Mouse (Mus musculus): ENCODE measurements around the gene Map3k11. TPM values are rescaled to one million over a fixed set of nuclear protein-coding genes. Genes with fewer than 3 reads are reported as not detected.
"Not testable (repeated sequence)": the region's sequence is repeated elsewhere in the genome, so short reads cannot be mapped to it uniquely, and the experiment has no call there.

The Map3k11 gene
- polyA plus RNA-seq, 1 experiment, result 9.3 TPM

DNA sequence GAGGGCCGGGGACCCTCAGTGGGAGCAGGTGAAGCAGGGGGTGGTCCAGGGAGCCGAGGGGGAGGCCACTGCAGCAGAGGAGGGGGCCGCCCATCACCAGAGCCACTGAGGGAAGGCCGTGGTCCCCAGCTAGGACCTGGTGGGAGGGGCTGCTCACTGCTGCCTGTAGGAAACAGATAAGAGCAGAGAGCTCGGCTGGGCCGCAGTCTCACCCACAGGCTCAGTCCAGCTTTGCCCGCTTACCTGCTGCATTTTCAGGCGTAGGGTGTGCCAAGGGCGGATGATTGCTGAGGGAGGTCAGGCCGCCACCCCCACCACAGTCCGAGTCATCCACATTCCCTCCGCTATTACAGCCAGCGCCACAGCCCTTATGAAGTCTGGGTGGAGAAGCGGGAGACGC is 23.1 kb upstream of the Map3k11 start:
- TF ChIP-seq POLR2A (IDR thresholded peaks at IDR 0.05; ENCODE audit: low read depth, low read length) (no peak), CTCF (IDR thresholded peaks at IDR 0.05; ENCODE audit: borderline replicate concordance, insufficient read depth, low read length) (no peak)
- no peak overlapping the region for H3K4me3 ChIP-seq (ENCODE audit: insufficient read depth, low read length)
- no peak overlapping the region for H3K27ac ChIP-seq (ENCODE audit: insufficient read depth, low read length)
- peaks cover 11% of the 10 kb centered on the region; the same call in 1 of the 2 replicates for H3K4me1 ChIP-seq (ENCODE audit: control insufficient read depth, insufficient read depth, low read length)

DNA sequence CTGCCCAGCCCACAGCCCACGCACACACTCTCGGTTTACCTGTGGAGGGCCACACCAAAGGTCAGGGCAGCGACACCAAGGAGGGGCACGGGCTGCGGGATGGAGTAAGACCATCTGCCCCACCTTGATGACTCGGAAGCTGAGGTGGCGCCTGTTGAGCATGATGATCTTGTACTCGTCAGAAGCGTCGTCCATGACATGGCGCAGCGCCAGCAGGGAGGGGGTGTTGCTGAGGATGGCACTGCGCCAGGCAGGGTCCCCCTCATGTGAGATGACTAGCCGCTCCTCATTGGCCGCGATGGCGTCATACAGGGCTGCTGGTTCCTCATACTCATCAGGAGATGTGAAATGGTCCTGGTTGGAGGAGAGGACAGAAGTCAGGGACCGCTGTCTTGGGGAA is 22.2 kb upstream of the Map3k11 start:
- Histone ChIP-seq H3K4me1 (ENCODE audit: control insufficient read depth, insufficient read depth, low read length) (peaks cover 9% of the 10 kb centered on the region; the same call in 1 of the 2 replicates), H3K27ac (ENCODE audit: insufficient read depth, low read length) (no peak overlapping the region), H3K4me3 (ENCODE audit: insufficient read depth, low read length) (no peak overlapping the region)
- TF ChIP-seq POLR2A (IDR thresholded peaks at IDR 0.05; ENCODE audit: low read depth, low read length) (no peak), CTCF (IDR thresholded peaks at IDR 0.05; ENCODE audit: borderline replicate concordance, insufficient read depth, low read length) (no peak)

DNA sequence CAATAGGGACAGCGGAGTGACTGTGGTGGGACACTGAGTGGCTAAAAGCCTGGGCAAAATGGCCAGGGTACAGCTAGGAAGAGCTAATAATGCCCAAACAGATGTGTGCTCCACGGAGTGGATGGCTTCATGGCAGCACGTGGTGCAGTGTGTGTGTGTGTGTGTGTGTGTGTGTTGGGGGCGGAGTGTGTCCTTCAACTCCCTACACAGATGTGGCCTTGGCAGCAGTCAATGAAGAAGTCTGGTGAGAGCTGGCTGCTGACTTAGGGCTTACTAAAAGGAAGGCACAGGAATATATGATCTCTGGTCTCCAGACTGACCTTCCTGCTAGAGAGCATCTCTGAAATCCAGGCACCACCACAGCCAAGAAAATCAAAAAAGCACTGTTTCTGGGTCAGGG is 20.2 kb upstream of the Map3k11 start:
- H3K4me3 ChIP-seq (ENCODE audit: insufficient read depth, low read length), result no peak overlapping the region

DNA sequence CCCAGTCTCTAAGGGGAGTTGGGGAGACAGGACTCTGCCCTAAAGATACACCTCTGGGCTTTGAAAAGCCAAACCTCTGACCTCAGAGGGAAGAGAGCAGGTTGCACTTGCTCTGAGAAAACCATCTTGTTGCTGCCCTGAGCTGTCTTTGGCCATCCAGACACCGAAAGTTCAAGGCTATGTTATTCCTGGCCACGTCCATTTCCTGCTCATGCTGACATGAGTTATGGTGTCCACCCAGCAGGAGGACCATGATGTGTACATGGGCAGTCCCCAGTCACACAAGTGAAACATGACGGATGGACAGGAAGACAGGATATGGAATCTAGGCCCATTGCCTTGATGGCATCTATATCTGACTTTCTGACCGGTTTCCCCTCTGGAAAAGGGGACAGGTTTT is 8.1 kb upstream of the Map3k11 start:
- no peak for TF ChIP-seq POLR2A (IDR thresholded peaks at IDR 0.05; ENCODE audit: low read depth, low read length)
- TF ChIP-seq CTCF (IDR thresholded peaks at IDR 0.05; ENCODE audit: borderline replicate concordance, insufficient read depth, low read length), result no peak
- no peak overlapping the region for H3K27ac ChIP-seq (ENCODE audit: insufficient read depth, low read length)
- H3K4me1 ChIP-seq (ENCODE audit: control insufficient read depth, insufficient read depth, low read length), result no peaks in the 10 kb centered on the region
- H3K4me3 ChIP-seq (ENCODE audit: insufficient read depth, low read length), result no peak overlapping the region

More for the DNA sequence above, 20.2 kb upstream of the Map3k11 start:
- H3K27ac ChIP-seq (ENCODE audit: insufficient read depth, low read length), result no peak overlapping the region
- TF ChIP-seq CTCF (IDR thresholded peaks at IDR 0.05; ENCODE audit: borderline replicate concordance, insufficient read depth, low read length), result no peak
- TF ChIP-seq POLR2A (IDR thresholded peaks at IDR 0.05; ENCODE audit: low read depth, low read length), result no peak
- H3K4me1 ChIP-seq (ENCODE audit: control insufficient read depth, insufficient read depth, low read length), result 0 out of 2 replicates have a peak, but pooled peaks cover 2% of the 10 kb centered on the region

DNA sequence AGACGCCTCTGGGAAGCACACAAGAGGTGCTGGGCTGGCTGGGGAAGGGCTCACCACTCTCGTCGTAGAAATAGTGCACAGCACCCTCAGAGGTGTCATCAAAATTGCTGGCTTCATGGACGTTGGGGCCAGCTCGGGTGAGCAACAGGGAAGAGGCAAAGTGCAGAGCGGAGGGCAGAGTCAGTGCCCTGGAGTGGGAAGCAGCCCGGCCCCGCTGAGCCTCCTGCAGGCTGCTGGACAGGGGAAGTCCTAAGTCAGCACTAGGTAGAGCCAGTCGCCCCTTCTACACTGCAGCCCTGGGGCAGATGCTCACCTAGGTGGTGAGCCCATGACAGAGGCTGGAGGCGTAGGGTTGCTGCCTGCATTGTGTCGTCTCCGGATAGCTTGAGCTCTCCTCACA is 4.3 kb upstream of the Map3k11 start:
- H3K27ac ChIP-seq (ENCODE audit: insufficient read depth, low read length), result no peak overlapping the region
- H3K4me3 ChIP-seq (ENCODE audit: insufficient read depth, low read length), result no peak overlapping the region
- TF ChIP-seq POLR2A (IDR thresholded peaks at IDR 0.05; ENCODE audit: low read depth, low read length) (no peak), CTCF (IDR thresholded peaks at IDR 0.05; ENCODE audit: borderline replicate concordance, insufficient read depth, low read length) (no peak)
- H3K4me1 ChIP-seq (ENCODE audit: control insufficient read depth, insufficient read depth, low read length), result 0 out of 2 replicates have a peak, but pooled peaks cover 5% of the 10 kb centered on the region

DNA sequence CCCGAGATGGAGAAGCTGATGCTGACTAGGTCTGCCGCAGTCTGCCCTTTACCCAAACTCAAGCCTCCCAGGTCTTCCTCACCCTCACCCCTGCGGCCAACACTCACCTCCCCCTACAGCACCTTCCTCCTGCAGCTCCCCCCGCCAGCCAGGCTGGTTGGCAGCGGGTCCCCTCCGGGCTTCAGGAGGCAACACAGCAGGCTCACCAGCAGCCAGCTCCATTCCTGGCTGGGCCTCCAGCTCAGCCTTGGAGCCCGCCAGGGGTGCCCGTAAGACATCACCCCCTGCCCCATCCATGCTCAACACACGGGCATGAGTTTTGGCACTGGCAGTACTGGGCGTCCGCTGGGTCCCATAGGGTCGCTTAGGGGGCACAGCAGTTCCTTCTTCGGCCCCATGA is 3.6 kb upstream of the Map3k11 start:
- TF ChIP-seq CTCF (IDR thresholded peaks at IDR 0.05; ENCODE audit: borderline replicate concordance, insufficient read depth, low read length) (no peak), POLR2A (IDR thresholded peaks at IDR 0.05; ENCODE audit: low read depth, low read length) (no peak)
- no peak overlapping the region for H3K27ac ChIP-seq (ENCODE audit: insufficient read depth, low read length)
- no peak overlapping the region for H3K4me3 ChIP-seq (ENCODE audit: insufficient read depth, low read length)
- H3K4me1 ChIP-seq (ENCODE audit: control insufficient read depth, insufficient read depth, low read length), result 0 out of 2 replicates have a peak, but pooled peaks cover 5% of the 10 kb centered on the region

DNA sequence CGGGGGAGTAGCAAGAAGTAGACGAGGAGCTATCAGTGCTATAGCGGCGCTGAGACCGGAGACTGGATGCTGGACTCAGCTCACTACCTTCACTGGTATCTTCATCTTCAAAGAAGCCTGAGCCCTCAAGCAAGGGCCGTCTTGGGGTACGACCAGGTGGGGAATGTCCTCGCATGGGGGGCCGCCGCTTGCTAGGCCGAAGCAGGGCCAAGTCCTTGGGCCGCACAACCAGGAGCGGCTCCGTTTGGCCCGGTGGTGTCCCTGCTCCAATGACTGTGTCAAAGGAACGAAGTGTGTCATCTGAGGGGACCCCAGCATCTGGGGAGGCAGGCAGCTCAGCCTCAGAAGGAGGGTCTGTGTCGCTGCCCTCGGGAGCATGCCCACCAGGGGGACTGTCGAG is 3.1 kb upstream of the Map3k11 start:
- H3K27ac ChIP-seq (ENCODE audit: insufficient read depth, low read length), result no peak overlapping the region

DNA sequence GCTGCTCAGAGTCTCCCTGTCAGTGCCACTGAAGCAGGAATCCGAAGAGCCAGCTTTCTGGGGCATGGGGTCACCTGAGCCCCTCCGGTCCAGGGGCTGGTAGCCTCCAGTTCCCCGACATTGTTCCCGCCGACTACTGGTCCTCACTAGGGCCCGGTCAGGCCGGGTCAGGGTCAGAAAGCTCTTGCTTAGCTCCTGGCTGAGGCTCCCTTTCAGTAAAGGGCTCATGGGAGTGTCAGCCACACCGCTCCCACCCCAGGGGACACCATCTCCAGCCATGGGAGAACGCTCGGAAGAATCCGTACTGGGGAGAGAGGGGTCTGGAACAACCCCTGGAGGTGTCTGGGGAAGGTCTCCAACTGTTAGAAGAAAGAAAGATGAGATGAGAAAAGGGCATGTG is 2.7 kb upstream of the Map3k11 start:
- Histone ChIP-seq H3K4me1 (ENCODE audit: control insufficient read depth, insufficient read depth, low read length) (0 out of 2 replicates have a peak, but pooled peaks cover 5% of the 10 kb centered on the region), H3K27ac (ENCODE audit: insufficient read depth, low read length) (no peak overlapping the region), H3K4me3 (ENCODE audit: insufficient read depth, low read length) (no peak overlapping the region)
- TF ChIP-seq POLR2A (IDR thresholded peaks at IDR 0.05; ENCODE audit: low read depth, low read length), result no peak
- TF ChIP-seq CTCF (IDR thresholded peaks at IDR 0.05; ENCODE audit: borderline replicate concordance, insufficient read depth, low read length), result no peak

More for the DNA sequence above, 3.1 kb upstream of the Map3k11 start:
- TF ChIP-seq POLR2A (IDR thresholded peaks at IDR 0.05; ENCODE audit: low read depth, low read length), result no peak
- no peak for TF ChIP-seq CTCF (IDR thresholded peaks at IDR 0.05; ENCODE audit: borderline replicate concordance, insufficient read depth, low read length)
- no peak overlapping the region for H3K4me3 ChIP-seq (ENCODE audit: insufficient read depth, low read length)
- 0 out of 2 replicates have a peak, but pooled peaks cover 5% of the 10 kb centered on the region for H3K4me1 ChIP-seq (ENCODE audit: control insufficient read depth, insufficient read depth, low read length)

DNA sequence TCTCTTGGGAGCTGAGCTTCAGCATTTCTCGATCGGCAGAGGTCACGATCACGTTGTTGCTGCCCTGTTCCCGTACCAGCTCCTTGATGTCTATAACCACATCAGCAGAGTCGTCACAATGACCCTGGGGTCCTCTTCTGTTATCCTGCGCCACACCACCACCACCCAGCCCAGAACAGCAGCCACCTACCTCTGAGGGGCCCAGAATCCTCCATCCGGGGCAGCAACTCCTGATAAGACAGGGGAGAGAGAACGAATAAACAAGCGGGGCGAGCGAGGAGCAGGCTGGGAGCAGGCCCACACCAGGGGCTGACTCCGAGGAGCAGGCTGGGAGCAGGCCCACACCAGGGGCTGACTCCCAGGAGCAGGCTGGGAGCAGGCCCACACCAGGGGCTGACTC is 2.1 kb upstream of the Map3k11 start:
- no peak for TF ChIP-seq CTCF (IDR thresholded peaks at IDR 0.05; ENCODE audit: borderline replicate concordance, insufficient read depth, low read length)
- TF ChIP-seq POLR2A (IDR thresholded peaks at IDR 0.05; ENCODE audit: low read depth, low read length), result no peak
- Histone ChIP-seq H3K4me3 (ENCODE audit: insufficient read depth, low read length) (no peak overlapping the region), H3K27ac (ENCODE audit: insufficient read depth, low read length) (no peak overlapping the region), H3K4me1 (ENCODE audit: control insufficient read depth, insufficient read depth, low read length) (0 out of 2 replicates have a peak, but pooled peaks cover 5% of the 10 kb centered on the region)

DNA sequence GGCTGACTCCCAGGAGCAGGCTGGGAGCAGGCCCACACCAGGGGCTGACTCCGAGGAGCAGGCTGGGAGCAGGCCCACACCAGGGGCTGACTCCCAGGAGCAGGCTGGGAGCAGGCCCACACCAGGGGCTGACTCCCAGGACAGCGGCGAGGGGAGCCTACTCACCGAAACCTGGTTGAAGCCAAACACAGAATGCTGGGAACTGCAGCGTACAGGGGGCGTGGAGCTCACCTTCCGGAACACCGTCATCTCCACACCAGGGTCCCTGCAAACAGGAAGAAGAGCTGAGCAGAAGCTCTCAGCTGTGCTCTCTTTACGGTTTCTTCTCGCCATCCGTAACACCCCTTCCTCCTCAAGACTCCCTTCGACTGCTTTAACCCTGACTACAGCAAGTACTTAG is 1.6 kb upstream of the Map3k11 start:
- H3K4me1 ChIP-seq (ENCODE audit: control insufficient read depth, insufficient read depth, low read length); H3K27ac ChIP-seq (ENCODE audit: insufficient read depth, low read length); H3K4me3 ChIP-seq (ENCODE audit: insufficient read depth, low read length): not testable (repeated sequence)

DNA sequence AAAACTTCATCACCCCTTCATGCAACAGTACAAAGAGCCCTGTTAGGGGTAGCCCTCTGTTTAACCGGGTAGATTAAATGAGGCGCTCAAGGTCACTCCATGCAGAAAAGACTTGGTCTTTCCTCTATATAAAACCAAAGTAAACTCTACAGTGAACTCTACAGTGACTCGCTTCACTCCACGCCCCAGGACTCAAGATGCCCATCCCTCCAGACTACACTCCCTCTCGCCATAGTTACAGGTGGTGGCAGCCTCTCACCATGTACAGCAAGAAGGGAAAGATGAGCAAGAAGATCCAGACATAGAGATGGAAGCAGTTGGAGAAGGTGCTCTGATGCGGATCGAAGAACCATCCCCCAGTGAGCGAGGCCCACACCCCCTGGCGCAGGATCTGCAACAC is 804 bp upstream of the Map3k11 start:
- peaks cover 7% of the 10 kb centered on the region; the same call in 1 of the 2 replicates for H3K4me1 ChIP-seq (ENCODE audit: control insufficient read depth, insufficient read depth, low read length)
- no peak for TF ChIP-seq CTCF (IDR thresholded peaks at IDR 0.05; ENCODE audit: borderline replicate concordance, insufficient read depth, low read length)
- no peak for TF ChIP-seq POLR2A (IDR thresholded peaks at IDR 0.05; ENCODE audit: low read depth, low read length)
- H3K27ac ChIP-seq (ENCODE audit: insufficient read depth, low read length), result peak overlapping the region; percentile 70; the same call in 1 of the 2 replicates
- peak overlapping the region; percentile 86 for H3K4me3 ChIP-seq (ENCODE audit: insufficient read depth, low read length)
